In the genomic region with DNA sequence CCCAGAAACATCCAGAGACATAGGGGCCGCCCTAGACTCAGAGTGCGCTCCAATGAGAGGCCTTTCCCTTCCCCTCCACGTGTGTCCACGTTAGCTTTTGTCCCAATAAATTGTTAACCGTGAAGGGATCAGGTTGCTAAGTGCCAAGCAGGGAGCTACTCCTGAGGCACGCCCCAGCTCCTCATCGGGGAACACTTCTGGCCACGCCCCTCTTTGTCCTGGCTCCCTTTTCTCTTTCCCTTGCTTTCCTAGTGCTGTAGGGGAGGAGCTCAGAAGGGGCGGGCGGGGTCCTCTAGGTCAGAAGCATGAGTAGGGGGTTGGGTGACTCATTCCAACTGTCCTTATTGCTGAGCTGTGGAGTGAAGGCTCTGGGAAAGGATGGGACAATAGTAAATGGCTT, we compare ENCODE assay signal across 10 mouse cellular contexts. TPM values are rescaled to one million over a fixed set of nuclear protein-coding genes. Genes with fewer than 3 reads are reported as not detected.
DNase-seq lines count a peak whose midpoint lies in the region; ATAC-seq and TF ChIP-seq lines count a peak whose summit lies in the region.
"Had no signal": no experiment of that assay in that cellular context is flagged by ENCODE, and none has a peak within 500 bp of the region (broad histone marks: within the 10 kb centered on the region; RNA-seq: fewer than 3 reads in every experiment).

No protein-coding gene starts in this region.

- no peak; the same call in 1 of the 2 replicates for ATAC-seq in forebrain, embryonic 16.5 days
- peak; percentile 31; the same call in 1 of the 2 replicates for ATAC-seq in limb, embryonic 14.5 days (ENCODE audit: low FRiP score, low read depth)
- peak; percentile 43; the same call in 1 of the 2 replicates for ATAC-seq in stomach, embryonic 16.5 days (ENCODE audit: insufficient read depth, low FRiP score)

- H3K27me3 ChIP-seq in forebrain, embryonic 10.5 days (ENCODE audit: poor library complexity, severe bottlenecking): peaks cover 20% of the 10 kb centered on the region
- no peaks in the 10 kb centered on the region for H3K27me3 ChIP-seq in forebrain, embryonic 16.5 days (replicated peaks; ENCODE audit: control insufficient read depth, insufficient read depth, low read length)
- no peaks in the 10 kb centered on the region for H3K27me3 ChIP-seq in limb, embryonic 14.5 days (ENCODE audit: control insufficient read depth, insufficient read depth, low read length)
- H3K27me3 ChIP-seq in stomach, embryonic 16.5 days (ENCODE audit: control insufficient read depth, insufficient read depth, low read length): no peaks in the 10 kb centered on the region

- no peak overlapping the region for H3K9ac ChIP-seq in forebrain, embryonic 16.5 days (replicated peaks; ENCODE audit: low read depth, low read length)
- H3K9ac ChIP-seq in limb, embryonic 14.5 days (ENCODE audit: low read depth, low read length, severe bottlenecking): no peak overlapping the region
- peak overlapping the region; percentile 57 for H3K9ac ChIP-seq in stomach, embryonic 16.5 days (ENCODE audit: low read length)
- H3K9ac ChIP-seq: hindbrain, embryonic 15.5 days had no signal

- H3K36me3 ChIP-seq in forebrain, embryonic 10.5 days (replicated peaks): no peaks in the 10 kb centered on the region
- no peaks in the 10 kb centered on the region for H3K36me3 ChIP-seq in forebrain, embryonic 16.5 days (ENCODE audit: control insufficient read depth, insufficient read depth)
- H3K36me3 ChIP-seq in limb, embryonic 14.5 days (ENCODE audit: control insufficient read depth, insufficient read depth, low read length): no peaks in the 10 kb centered on the region
- H3K36me3 ChIP-seq in stomach, embryonic 16.5 days (ENCODE audit: control insufficient read depth, insufficient read depth, low read length): no peaks in the 10 kb centered on the region
- H3K36me3 ChIP-seq: hindbrain, embryonic 15.5 days had no signal

- H3K4me3 ChIP-seq in forebrain, embryonic 10.5 days: peak overlapping the region; percentile 34
- no peak overlapping the region for H3K4me3 ChIP-seq in forebrain, embryonic 16.5 days (replicated peaks; ENCODE audit: low read length)
- no peak overlapping the region for H3K4me3 ChIP-seq in limb, embryonic 14.5 days (replicated peaks; ENCODE audit: low read length)
- H3K4me3 ChIP-seq in stomach, embryonic 16.5 days (replicated peaks; ENCODE audit: low read length): peak overlapping the region; percentile 10; the same call in 1 of the 2 replicates
- H3K4me3 ChIP-seq: hindbrain, embryonic 15.5 days had no signal

- DNase-seq in forebrain, embryonic 10.5 days (ENCODE audit: extremely low spot score, low spot score): peak; percentile 60
- peak; percentile 70 to 78 for DNase-seq in lung, adult 18-20 months
- no peak for DNase-seq in lung, postnatal 14 days
- DNase-seq in limb, embryonic 14.5 days (ENCODE audit: low spot score): no peak
- no peak for DNase-seq in thymus, adult 18-20 months
- DNase-seq in adrenal gland, postnatal 14 days: no peak

- no peaks in the 10 kb centered on the region for H3K9me3 ChIP-seq in forebrain, embryonic 10.5 days
- no peaks in the 10 kb centered on the region for H3K9me3 ChIP-seq in forebrain, embryonic 16.5 days (ENCODE audit: control insufficient read depth, low read length)
- H3K9me3 ChIP-seq in limb, embryonic 14.5 days (ENCODE audit: control insufficient read depth, low read length): no peaks in the 10 kb centered on the region
- H3K9me3 ChIP-seq in stomach, embryonic 16.5 days (replicated peaks; ENCODE audit: control insufficient read depth, low read length): no peaks in the 10 kb centered on the region
- H3K9me3 ChIP-seq: hindbrain, embryonic 15.5 days had no signal

- H3K27ac ChIP-seq in forebrain, embryonic 10.5 days: peak overlapping the region; percentile 75
- H3K27ac ChIP-seq in forebrain, embryonic 16.5 days (ENCODE audit: low read length): no peak overlapping the region
- H3K27ac ChIP-seq in limb, embryonic 14.5 days (replicated peaks; ENCODE audit: low read depth, low read length): no peak overlapping the region
- no peak overlapping the region for H3K27ac ChIP-seq in stomach, embryonic 16.5 days (ENCODE audit: low read length)
- H3K27ac ChIP-seq: hindbrain, embryonic 15.5 days; macrophage had no signal

- WGBS in forebrain, embryonic 10.5 days: 2% methylated on average over 10 of the region's 10 CpGs
- 1% methylated on average over 10 of the region's 10 CpGs for WGBS in forebrain, embryonic 16.5 days
- WGBS in limb, embryonic 14.5 days: 5% methylated on average over 10 of the region's 10 CpGs
- WGBS in stomach, embryonic 16.5 days: 4% methylated on average over 10 of the region's 10 CpGs

- no peak for TF ChIP-seq POLR2A in limb, embryonic 14.5 days (IDR thresholded peaks at IDR 0.05; ENCODE audit: borderline replicate concordance, extremely low read depth, insufficient read depth, insufficient read length)

- peaks cover 37% of the 10 kb centered on the region for H3K4me1 ChIP-seq in forebrain, embryonic 10.5 days
- peaks cover 6% of the 10 kb centered on the region for H3K4me1 ChIP-seq in forebrain, embryonic 16.5 days (replicated peaks; ENCODE audit: control insufficient read depth, insufficient read depth, low read length)
- peaks cover 5% of the 10 kb centered on the region; the same call in 1 of the 2 replicates for H3K4me1 ChIP-seq in limb, embryonic 14.5 days (ENCODE audit: control insufficient read depth, insufficient read depth, low read length)
- peaks cover 11% of the 10 kb centered on the region; the same call in 1 of the 2 replicates for H3K4me1 ChIP-seq in stomach, embryonic 16.5 days (ENCODE audit: control insufficient read depth, insufficient read depth, low read length)

- no peak overlapping the region for H3K4me2 ChIP-seq in forebrain, embryonic 16.5 days (ENCODE audit: low read length)
- H3K4me2 ChIP-seq in limb, embryonic 14.5 days (replicated peaks; ENCODE audit: low read depth, low read length, severe bottlenecking): 0 out of 2 replicates have a peak overlapping the region, but pooled peaks have one; percentile 22
- H3K4me2 ChIP-seq in stomach, embryonic 16.5 days (ENCODE audit: low read depth, low read length): peak overlapping the region; percentile 43
- H3K4me2 ChIP-seq: hindbrain, embryonic 15.5 days had no signal

RNA-seq across cellular contexts. Expression of a gene that starts 8.8 kb away (rescaled TPM):
- polyA plus RNA-seq in forebrain, embryonic 10.5 days (2016; fragmentation: Nextera tagmentation; extraction: Ambion mirVana): 144 and 147 TPM in 2 replicates
- 114 and 120 TPM in 2 replicates for polyA plus RNA-seq in forebrain, embryonic 16.5 days (2015; fragmentation: Nextera tagmentation; extraction: Ambion mirVana)
- 139 and 154 TPM in 2 replicates for polyA plus RNA-seq in limb, embryonic 14.5 days (2012; rRNA removed)
- 86.3 and 93.8 TPM in 2 replicates for polyA plus RNA-seq in limb, embryonic 14.5 days (2014; fragmentation: Nextera tagmentation; extraction: Ambion mirVana)
- 75.6 and 79.7 TPM in 2 replicates for polyA plus RNA-seq in stomach, embryonic 16.5 days (2015; fragmentation: Nextera tagmentation; extraction: Ambion mirVana)
- 59.4 and 63.8 TPM in 2 replicates for total RNA-seq in adrenal gland, postnatal 14 days (2021)

RNA-seq across cellular contexts. Expression of a gene that starts 36.4 kb away (rescaled TPM):
- 0.53 and 0.81 TPM in 2 replicates for polyA plus RNA-seq in forebrain, embryonic 10.5 days (2016; fragmentation: Nextera tagmentation; extraction: Ambion mirVana)
- 1.0 and 1.5 TPM in 2 replicates for polyA plus RNA-seq in forebrain, embryonic 16.5 days (2015; fragmentation: Nextera tagmentation; extraction: Ambion mirVana)
- 1.0 TPM in 2 replicates for polyA plus RNA-seq in limb, embryonic 14.5 days (2012; rRNA removed)
- polyA plus RNA-seq in limb, embryonic 14.5 days (2014; fragmentation: Nextera tagmentation; extraction: Ambion mirVana): 0.48 and 0.58 TPM in 2 replicates
- polyA plus RNA-seq in stomach, embryonic 16.5 days (2015; fragmentation: Nextera tagmentation; extraction: Ambion mirVana): 0.17 and 0.65 TPM in 2 replicates
- total RNA-seq in adrenal gland, postnatal 14 days (2021): 1.8 and 2.0 TPM in 2 replicates
- polyA plus RNA-seq: macrophage had no signal

RNA-seq across cellular contexts. Expression of a gene that starts 37.6 kb away (rescaled TPM):
- 61.8 and 62.3 TPM in 2 replicates for polyA plus RNA-seq in forebrain, embryonic 10.5 days (2016; fragmentation: Nextera tagmentation; extraction: Ambion mirVana)
- 48.2 and 48.6 TPM in 2 replicates for polyA plus RNA-seq in forebrain, embryonic 16.5 days (2015; fragmentation: Nextera tagmentation; extraction: Ambion mirVana)
- polyA plus RNA-seq in limb, embryonic 14.5 days (2012; rRNA removed): 76.7 and 79.4 TPM in 2 replicates
- 45.6 and 54.9 TPM in 2 replicates for polyA plus RNA-seq in limb, embryonic 14.5 days (2014; fragmentation: Nextera tagmentation; extraction: Ambion mirVana)
- 40.7 and 42.9 TPM in 2 replicates for polyA plus RNA-seq in stomach, embryonic 16.5 days (2015; fragmentation: Nextera tagmentation; extraction: Ambion mirVana)
- total RNA-seq in adrenal gland, postnatal 14 days (2021): 332 and 338 TPM in 2 replicates

RNA-seq across cellular contexts. Expression of a gene that starts 51.1 kb away (rescaled TPM):
- 1,518 and 1,601 TPM in 2 replicates for polyA plus RNA-seq in forebrain, embryonic 10.5 days (2016; fragmentation: Nextera tagmentation; extraction: Ambion mirVana)
- 921 and 1,031 TPM in 2 replicates for polyA plus RNA-seq in forebrain, embryonic 16.5 days (2015; fragmentation: Nextera tagmentation; extraction: Ambion mirVana)
- 2,428 and 2,960 TPM in 2 replicates for polyA plus RNA-seq in limb, embryonic 14.5 days (2012; rRNA removed)
- polyA plus RNA-seq in limb, embryonic 14.5 days (2014; fragmentation: Nextera tagmentation; extraction: Ambion mirVana): 2,222 and 2,347 TPM in 2 replicates
- 1,502 and 1,716 TPM in 2 replicates for polyA plus RNA-seq in stomach, embryonic 16.5 days (2015; fragmentation: Nextera tagmentation; extraction: Ambion mirVana)
- total RNA-seq in adrenal gland, postnatal 14 days (2021): 845 and 964 TPM in 2 replicates

RNA-seq across cellular contexts. Expression of a gene that starts 53.2 kb away (rescaled TPM):
- polyA plus RNA-seq in forebrain, embryonic 10.5 days (2016; fragmentation: Nextera tagmentation; extraction: Ambion mirVana): 366 and 374 TPM in 2 replicates
- 377 and 426 TPM in 2 replicates for polyA plus RNA-seq in forebrain, embryonic 16.5 days (2015; fragmentation: Nextera tagmentation; extraction: Ambion mirVana)
- polyA plus RNA-seq in limb, embryonic 14.5 days (2012; rRNA removed): 251 and 322 TPM in 2 replicates
- polyA plus RNA-seq in limb, embryonic 14.5 days (2014; fragmentation: Nextera tagmentation; extraction: Ambion mirVana): 469 and 480 TPM in 2 replicates
- polyA plus RNA-seq in stomach, embryonic 16.5 days (2015; fragmentation: Nextera tagmentation; extraction: Ambion mirVana): 426 and 434 TPM in 2 replicates
- 382 and 386 TPM in 2 replicates for total RNA-seq in adrenal gland, postnatal 14 days (2021)

Comparison
In these comparisons a context has a peak if more than half of its experiments do, and no peak if none do; other contexts are left out.
1. DNase-seq: peak in forebrain, embryonic 10.5 days (single experiment) and lung, adult 18-20 months (2 of 2); none in lung, postnatal 14 days (single experiment), limb, embryonic 14.5 days (single experiment), thymus, adult 18-20 months (0 of 2) and adrenal gland, postnatal 14 days (single experiment).
2. H3K4me3 ChIP-seq: peak in forebrain, embryonic 10.5 days (single experiment) and stomach, embryonic 16.5 days (single experiment); none in forebrain, embryonic 16.5 days (single experiment) and limb, embryonic 14.5 days (single experiment).